Mouse (Mus musculus) cortical plate, adult 2 months (tissue): Measurements from ENCODE around the gene Rap2a. TPM values are rescaled to one million over a fixed set of nuclear protein-coding genes. Genes with fewer than 3 reads are reported as not detected.

Experiments
- H3K27ac ChIP-seq: fragments of 200-500 bp; 2 replicates; pipeline ENCODE4 v1.5.1; 2012; ENCODE audit warnings: low read length, control low read depth, inconsistent platforms; ENCODE audit not compliant: insufficient read depth
- H3K4me1 ChIP-seq: fragments of 200-500 bp; 2 replicates; pipeline ENCODE4 v1.6.1; 2011; ENCODE audit warnings: low read length; ENCODE audit not compliant: control insufficient read depth, insufficient read depth
- H3K4me3 ChIP-seq: fragments of 200-500 bp; 2 replicates; pipeline ENCODE4 v1.5.1; 2011; ENCODE audit warnings: mild to moderate bottlenecking, low read length, control low read depth; ENCODE audit not compliant: insufficient read depth
- CTCF ChIP-seq: fragments of 200-500 bp; IDR thresholded peaks from 2 replicates; pipeline ENCODE4 v1.5.1; 2011; ENCODE audit warnings: mild to moderate bottlenecking, control low read depth, low read length; ENCODE audit not compliant: insufficient read depth; ENCODE audit errors: extremely low read depth
- POLR2A ChIP-seq: fragments of 200-500 bp; IDR thresholded peaks from 2 replicates; pipeline ENCODE4 v1.6.1; 2011; ENCODE audit warnings: mild to moderate bottlenecking, low read length, control low read depth; ENCODE audit not compliant: insufficient read depth; ENCODE audit errors: extremely low read depth
- polyA plus RNA-seq: library from polyadenylated mRNA; depleted of rRNA; stranded (reverse); fragments of >200 nt; gene quantifications from 2 replicates; pipeline ENCODE4 v1.2.3, GENCODE M21; 2012; rRNA removed

The Rap2a gene
- polyA plus RNA-seq, 1 experiment, result 66.7 TPM

- no peak overlapping the region for H3K27ac ChIP-seq
- H3K4me1 ChIP-seq, result no peaks in the 10 kb centered on the region
- no peak overlapping the region for H3K4me3 ChIP-seq
- TF ChIP-seq POLR2A (no peak), CTCF (no peak)
Measured at GRCm38 (mm10) chr14:120535446-120535845, 57.2 kb downstream of the Rap2a start.

- Histone ChIP-seq H3K4me1 (no peaks in the 10 kb centered on the region), H3K27ac (no peak overlapping the region), H3K4me3 (no peak overlapping the region)
- TF ChIP-seq POLR2A (no peak), CTCF (no peak)
Measured at GRCm38 (mm10) chr14:120535924-120536323, 57.7 kb downstream of the Rap2a start.

- Histone ChIP-seq H3K27ac (no peak overlapping the region), H3K4me1 (no peaks in the 10 kb centered on the region), H3K4me3 (no peak overlapping the region)
- no peak for TF ChIP-seq POLR2A
- no peak for TF ChIP-seq CTCF
Measured at GRCm38 (mm10) chr14:120539128-120539527, 60.9 kb downstream of the Rap2a start.

- no peak overlapping the region for H3K27ac ChIP-seq
- no peaks in the 10 kb centered on the region for H3K4me1 ChIP-seq
- no peak for TF ChIP-seq CTCF
- TF ChIP-seq POLR2A, result no peak
- no peak overlapping the region for H3K4me3 ChIP-seq
Measured at GRCm38 (mm10) chr14:120539626-120540025, 61.4 kb downstream of the Rap2a start.

GRCm38 (mm10) chr14:120542445-120542844, 64.2 kb downstream of the Rap2a start:
- TF ChIP-seq CTCF, result no peak
- no peak for TF ChIP-seq POLR2A
- no peak overlapping the region for H3K4me3 ChIP-seq

GRCm38 (mm10) chr14:120542976-120543375, 64.7 kb downstream of the Rap2a start:
- Histone ChIP-seq H3K27ac (no peak overlapping the region), H3K4me3 (no peak overlapping the region), H3K4me1 (no peaks in the 10 kb centered on the region)
- TF ChIP-seq CTCF (no peak), POLR2A (no peak)

More at GRCm38 (mm10) chr14:120542445-120542844, 64.2 kb downstream of the Rap2a start:
- Histone ChIP-seq H3K4me1 (no peaks in the 10 kb centered on the region), H3K27ac (no peak overlapping the region)

GRCm38 (mm10) chr14:120543846-120544245, 65.6 kb downstream of the Rap2a start:
- no peaks in the 10 kb centered on the region for H3K4me1 ChIP-seq
- H3K4me3 ChIP-seq, result no peak overlapping the region
- TF ChIP-seq POLR2A (no peak), CTCF (no peak)
- H3K27ac ChIP-seq, result no peak overlapping the region

GRCm38 (mm10) chr14:120544495-120544894, 66.3 kb downstream of the Rap2a start:
- no peaks in the 10 kb centered on the region for H3K4me1 ChIP-seq
- no peak overlapping the region for H3K27ac ChIP-seq
- H3K4me3 ChIP-seq, result no peak overlapping the region
- no peak for TF ChIP-seq CTCF

GRCm38 (mm10) chr14:120544946-120545345, 66.7 kb downstream of the Rap2a start:
- H3K27ac ChIP-seq, result no peak overlapping the region
- no peak overlapping the region for H3K4me3 ChIP-seq
- no peaks in the 10 kb centered on the region for H3K4me1 ChIP-seq
- TF ChIP-seq CTCF (no peak), POLR2A (no peak)

Other genes with a start within 250 kb of the Rap2a start
- gene Mbnl2, start 202.8 kb upstream of the Rap2a start, polyA plus RNA-seq, result 144 and 148 TPM in 2 replicates